Mouse (Mus musculus) liver, postnatal 0 days (tissue): ENCODE measurements around the gene Gja4.

ENCODE experiments used
- CTCF ChIP-seq: sonication (generic); IDR thresholded peaks from 2 replicates; pipeline ENCODE4 v1.5.1; 2016; ENCODE audit warnings: antibody characterized with exemption, low read depth
- EP300 ChIP-seq: IDR thresholded peaks from 2 replicates; pipeline ENCODE4 v1.6.1; 2016; ENCODE audit warnings: antibody characterized with exemption, low read depth, mild to moderate bottlenecking

GRCm38 (mm10) chr4:127324759-127325158 lies 10.9 kb upstream of the Gja4 start:
- peak; percentile 89 for TF ChIP-seq CTCF
- no peak for TF ChIP-seq EP300
